Mouse (Mus musculus): ENCODE results near the gene Lamb3. TPM values are rescaled to one million over a fixed set of nuclear protein-coding genes. Genes with fewer than 3 reads are reported as not detected.

Gene Lamb3
- polyA plus RNA-seq, 1 experiment from 2014 or later: 1.5 TPM

- Histone ChIP-seq H3K4me2 (ENCODE audit: low read depth, low read length) (no peak overlapping the region), H3K27me3 (ENCODE audit: insufficient read depth, low read length) (no peaks in the 10 kb centered on the region), H3K9ac (replicated peaks) (no peak overlapping the region), H3K27ac (ENCODE audit: low read depth) (no peak overlapping the region), H3K36me3 (replicated peaks; ENCODE audit: insufficient read depth, low read length) (no peaks in the 10 kb centered on the region), H3K4me3 (ENCODE audit: low read depth, low read length) (no peak overlapping the region), H3K4me1 (ENCODE audit: insufficient read depth) (peaks cover 2% of the 10 kb centered on the region; the same call in 1 of the 2 replicates), H3K9me3 (ENCODE audit: low read length) (no peaks in the 10 kb centered on the region)
- no peak for TF ChIP-seq CTCF (IDR thresholded peaks at IDR 0.05; ENCODE audit: low read depth)
- ATAC-seq (no peak), DNase-seq (no peak)
- WGBS (ENCODE audit: insufficient replicate concordance): 59% methylated on average over 4 of the region's 4 CpGs
Observed at GRCm38 (mm10) chr1:193337787-193338310, 130.3 kb downstream of the Lamb3 start.

GRCm38 (mm10) chr1:193338363-193338995 is 131.0 kb downstream of the Lamb3 start:
- Histone ChIP-seq H3K9me3 (ENCODE audit: low read length) (no peaks in the 10 kb centered on the region), H3K27ac (ENCODE audit: low read depth) (no peak overlapping the region), H3K4me1 (ENCODE audit: insufficient read depth) (peaks cover 2% of the 10 kb centered on the region; the same call in 1 of the 2 replicates), H3K9ac (replicated peaks) (no peak overlapping the region), H3K4me3 (ENCODE audit: low read depth, low read length) (no peak overlapping the region), H3K27me3 (ENCODE audit: insufficient read depth, low read length) (no peaks in the 10 kb centered on the region), H3K4me2 (ENCODE audit: low read depth, low read length) (no peak overlapping the region), H3K36me3 (replicated peaks; ENCODE audit: insufficient read depth, low read length) (no peaks in the 10 kb centered on the region)
- ATAC-seq (no peak), DNase-seq (no peak)
- TF ChIP-seq CTCF (IDR thresholded peaks at IDR 0.05; ENCODE audit: low read depth) (no peak), EP300 (IDR thresholded peaks at IDR 0.05; ENCODE audit: low read depth) (no peak)
- WGBS (ENCODE audit: insufficient replicate concordance): 71% methylated on average over 9 of the region's 9 CpGs

GRCm38 (mm10) chr1:193342198-193342946 is 134.9 kb downstream of the Lamb3 start:
- DNase-seq: no peak
- Histone ChIP-seq H3K4me3 (ENCODE audit: low read depth, low read length) (no peak overlapping the region), H3K4me1 (ENCODE audit: insufficient read depth) (no peaks in the 10 kb centered on the region; the same call in 1 of the 2 replicates), H3K36me3 (replicated peaks; ENCODE audit: insufficient read depth, low read length) (no peaks in the 10 kb centered on the region), H3K4me2 (ENCODE audit: low read depth, low read length) (no peak overlapping the region), H3K27me3 (ENCODE audit: insufficient read depth, low read length) (no peaks in the 10 kb centered on the region), H3K9me3 (ENCODE audit: low read length) (no peaks in the 10 kb centered on the region), H3K27ac (ENCODE audit: low read depth) (no peak overlapping the region), H3K9ac (replicated peaks) (no peak overlapping the region)
- ATAC-seq: no peak
- TF ChIP-seq EP300 (IDR thresholded peaks at IDR 0.05; ENCODE audit: low read depth) (no peak), CTCF (IDR thresholded peaks at IDR 0.05; ENCODE audit: low read depth) (no peak)
- WGBS (ENCODE audit: insufficient replicate concordance): 83% methylated on average over 5 of the region's 5 CpGs

DNA sequence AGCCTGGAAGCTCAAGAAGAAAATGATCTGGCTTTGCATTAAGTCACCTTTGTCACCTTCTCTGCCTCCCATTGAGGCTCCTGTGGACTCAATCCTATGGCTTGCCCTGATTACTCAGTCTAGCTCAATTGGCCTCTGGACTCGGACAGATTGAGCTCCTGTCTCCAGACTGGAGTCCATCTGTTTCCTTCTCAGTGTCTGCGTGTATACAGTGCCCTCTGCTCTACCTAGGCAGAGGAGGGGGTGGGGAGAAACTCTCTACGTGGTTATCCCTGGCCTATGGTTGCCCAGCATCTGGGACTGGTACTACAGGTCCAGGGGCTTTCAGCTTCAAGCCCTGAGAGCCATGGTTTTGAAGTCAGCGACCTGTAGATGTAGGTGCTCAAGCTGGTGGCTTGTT is 136.4 kb downstream of the Lamb3 start:
- Histone ChIP-seq H3K27ac (ENCODE audit: low read depth) (no peak overlapping the region), H3K9ac (replicated peaks) (no peak overlapping the region), H3K4me2 (ENCODE audit: low read depth, low read length) (no peak overlapping the region), H3K36me3 (replicated peaks; ENCODE audit: insufficient read depth, low read length) (no peaks in the 10 kb centered on the region), H3K4me1 (ENCODE audit: insufficient read depth) (no peaks in the 10 kb centered on the region), H3K4me3 (ENCODE audit: low read depth, low read length) (no peak overlapping the region), H3K27me3 (ENCODE audit: insufficient read depth, low read length) (no peaks in the 10 kb centered on the region), H3K9me3 (ENCODE audit: low read length) (no peaks in the 10 kb centered on the region)
- ATAC-seq (no peak), DNase-seq (no peak)
- WGBS (ENCODE audit: insufficient replicate concordance): 54% methylated on average over 4 of the region's 4 CpGs
- no peak for TF ChIP-seq EP300 (IDR thresholded peaks at IDR 0.05; ENCODE audit: low read depth)
- no peak for TF ChIP-seq CTCF (IDR thresholded peaks at IDR 0.05; ENCODE audit: low read depth)

- Histone ChIP-seq H3K9me3 (ENCODE audit: low read length) (no peaks in the 10 kb centered on the region), H3K36me3 (replicated peaks; ENCODE audit: insufficient read depth, low read length) (no peaks in the 10 kb centered on the region), H3K9ac (replicated peaks) (no peak overlapping the region), H3K4me2 (ENCODE audit: low read depth, low read length) (no peak overlapping the region), H3K27me3 (ENCODE audit: insufficient read depth, low read length) (no peaks in the 10 kb centered on the region), H3K4me3 (ENCODE audit: low read depth, low read length) (no peak overlapping the region), H3K27ac (ENCODE audit: low read depth) (no peak overlapping the region), H3K4me1 (ENCODE audit: insufficient read depth) (no peaks in the 10 kb centered on the region)
- no peak for DNase-seq
- TF ChIP-seq CTCF (IDR thresholded peaks at IDR 0.05; ENCODE audit: low read depth) (no peak), EP300 (IDR thresholded peaks at IDR 0.05; ENCODE audit: low read depth) (no peak)
- WGBS (ENCODE audit: insufficient replicate concordance): 33% methylated on average over 2 of the region's 2 CpGs
- ATAC-seq: no peak
Observed at GRCm38 (mm10) chr1:193344976-193345375, 137.5 kb downstream of the Lamb3 start.

- 54% methylated on average over 3 of the region's 3 CpGs for WGBS (ENCODE audit: insufficient replicate concordance)
- ATAC-seq: no peak
- TF ChIP-seq EP300 (IDR thresholded peaks at IDR 0.05; ENCODE audit: low read depth): no peak
- no peak for TF ChIP-seq CTCF (IDR thresholded peaks at IDR 0.05; ENCODE audit: low read depth)
Observed at GRCm38 (mm10) chr1:193346908-193347307, 139.4 kb downstream of the Lamb3 start.

More at GRCm38 (mm10) chr1:193346908-193347307, 139.4 kb downstream of the Lamb3 start:
- Histone ChIP-seq H3K27ac (ENCODE audit: low read depth) (no peak overlapping the region), H3K9ac (replicated peaks) (no peak overlapping the region), H3K36me3 (replicated peaks; ENCODE audit: insufficient read depth, low read length) (no peaks in the 10 kb centered on the region), H3K4me2 (ENCODE audit: low read depth, low read length) (no peak overlapping the region), H3K27me3 (ENCODE audit: insufficient read depth, low read length) (no peaks in the 10 kb centered on the region), H3K4me3 (ENCODE audit: low read depth, low read length) (no peak overlapping the region), H3K4me1 (ENCODE audit: insufficient read depth) (no peaks in the 10 kb centered on the region), H3K9me3 (ENCODE audit: low read length) (no peaks in the 10 kb centered on the region)
- no peak for DNase-seq

Measured in liver, postnatal 0 days (tissue).